Mouse (Mus musculus) embryonic fibroblast, embryonic 13.5 days (primary cell): ENCODE results near the gene Gm7682. TPM values are rescaled to one million over a fixed set of nuclear protein-coding genes. Genes with fewer than 3 reads are reported as not detected.
"Not testable (repeated sequence)": the region's sequence is repeated elsewhere in the genome, so short reads cannot be mapped to it uniquely, and the experiment has no call there.

Experiments used
- H3K27ac ChIP-seq: 2 replicates; pipeline ENCODE4 v1.5.1; 2012; ENCODE audit warnings: low read length, control low read depth, inconsistent platforms; ENCODE audit not compliant: insufficient read depth
- H3K4me1 ChIP-seq: 2 replicates; pipeline ENCODE4 v1.6.1; 2011; ENCODE audit warnings: low read length; ENCODE audit not compliant: control insufficient read depth, insufficient read depth
- H3K4me3 ChIP-seq: 2 replicates; pipeline ENCODE4 v1.5.1; 2011; ENCODE audit warnings: mild to moderate bottlenecking, control low read depth, low read length; ENCODE audit not compliant: insufficient read depth
- polyA plus RNA-seq: library from polyadenylated mRNA; stranded (reverse); fragments of >200 nt; gene quantifications from 2 replicates; pipeline ENCODE4 v1.2.4, GENCODE M21; 2011; ENCODE audit warnings: low read depth; ENCODE audit not compliant: missing spikeins, insufficient read length

The Gm7682 gene
- not detected in 2 replicates for polyA plus RNA-seq

DNA sequence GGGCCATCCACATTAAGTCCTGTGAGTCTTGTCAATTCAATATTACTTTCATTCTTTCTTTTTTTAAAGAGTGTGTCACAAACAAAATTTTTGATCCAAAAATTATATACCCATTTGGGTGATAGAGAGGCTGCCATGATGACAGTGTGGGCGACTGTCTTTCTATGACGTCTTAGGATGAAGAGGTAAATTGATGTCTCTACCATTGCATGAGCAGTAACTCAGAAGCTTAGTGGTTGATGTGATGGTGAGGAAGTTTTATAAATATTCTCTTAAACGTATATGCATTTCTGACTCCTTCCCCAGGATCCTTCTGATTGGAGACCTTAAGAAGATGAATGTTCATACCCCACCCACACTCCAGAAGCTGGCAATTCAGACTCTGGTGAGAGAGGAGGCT is at the start of gene Gm7682:
Gene Gm7682 (plus strand): TSS at position 301 of the 400 bp plus-strand sequence.
- H3K27ac ChIP-seq, H3K4me1 ChIP-seq, H3K4me3 ChIP-seq: not testable (repeated sequence)

Other genes starting within 250 kb of the Gm7682 start
- gene Gm3106, start 227.8 kb upstream of the Gm7682 start, polyA plus RNA-seq, result not detected in 2 replicates
- not detected in 2 replicates for gene A430089I19Rik, start 139.0 kb upstream of the Gm7682 start, polyA plus RNA-seq
- not detected in 2 replicates for gene Gm6502, start 131.3 kb upstream of the Gm7682 start, polyA plus RNA-seq
- gene AA792892, start 106.0 kb upstream of the Gm7682 start, polyA plus RNA-seq, result not detected in 2 replicates
- not detected in 2 replicates for gene Gm3139, start 80.5 kb downstream of the Gm7682 start, polyA plus RNA-seq
- not detected in 2 replicates for gene Gm3147, start 170.6 kb downstream of the Gm7682 start, polyA plus RNA-seq
- gene Gm6509, start 178.2 kb downstream of the Gm7682 start, polyA plus RNA-seq, result not detected in 2 replicates
- gene Gm6205, start 202.6 kb downstream of the Gm7682 start, polyA plus RNA-seq, result not detected in 2 replicates